Mouse (Mus musculus) left cerebral cortex, adult 2 months (tissue): ENCODE measurements around the gene Actr10. TPM values are rescaled to one million over a fixed set of nuclear protein-coding genes. Genes with fewer than 3 reads are reported as not detected.

Source experiments
- DNase-seq, 2 experiments: peaks; one replicate each; pipeline ENCODE4 v3.0.0; 2021 to 2022; ENCODE audit warnings: low spot score in 2 of 2, mixed read lengths in 1 of 2; ENCODE audit errors: extremely low spot score in 1 of 2
- H3K27ac ChIP-seq: fragments of 200-600 bp; 2 replicates; pipeline ENCODE4 v1.8.1; 2022
- H3K4me3 ChIP-seq: fragments of 200-600 bp; 2 replicates; pipeline ENCODE4 v1.8.1; 2022
- CTCF ChIP-seq: fragments of 200-600 bp; IDR thresholded peaks from 2 replicates; pipeline ENCODE4 v1.8.1; 2022; ENCODE audit warnings: antibody characterized with exemption, mild to moderate bottlenecking, moderate library complexity
- intact Hi-C: fragments of 180-260 bp; cut with DNase I; formaldehyde crosslinking; loops from one replicate; pipeline ENCODE4 v1.15.1; 2025
- total RNA-seq, 2 experiments: library from RNA; stranded (reverse); gene quantifications; 2 replicates each; pipeline ENCODE4 v1.2.3; 2021

The Actr10 gene
- total RNA-seq, 2 experiments from 2014 or later: 138 to 163 TPM

- no peak overlapping the region for H3K4me3 ChIP-seq
- H3K27ac ChIP-seq: no peak overlapping the region
- intact Hi-C loops: loop anchor here (1.0 to 10.0 kb wide), 5 partner anchors 82 to 676 kb away; partner anchors contain the start of gene Pygl
- peak; percentile 95 for TF ChIP-seq CTCF
- peak; percentile 75 to 84 for DNase-seq
Measured at GRCm38 (mm10) chr12:70911029-70911428, 26.6 kb upstream of the Actr10 start.

DNA sequence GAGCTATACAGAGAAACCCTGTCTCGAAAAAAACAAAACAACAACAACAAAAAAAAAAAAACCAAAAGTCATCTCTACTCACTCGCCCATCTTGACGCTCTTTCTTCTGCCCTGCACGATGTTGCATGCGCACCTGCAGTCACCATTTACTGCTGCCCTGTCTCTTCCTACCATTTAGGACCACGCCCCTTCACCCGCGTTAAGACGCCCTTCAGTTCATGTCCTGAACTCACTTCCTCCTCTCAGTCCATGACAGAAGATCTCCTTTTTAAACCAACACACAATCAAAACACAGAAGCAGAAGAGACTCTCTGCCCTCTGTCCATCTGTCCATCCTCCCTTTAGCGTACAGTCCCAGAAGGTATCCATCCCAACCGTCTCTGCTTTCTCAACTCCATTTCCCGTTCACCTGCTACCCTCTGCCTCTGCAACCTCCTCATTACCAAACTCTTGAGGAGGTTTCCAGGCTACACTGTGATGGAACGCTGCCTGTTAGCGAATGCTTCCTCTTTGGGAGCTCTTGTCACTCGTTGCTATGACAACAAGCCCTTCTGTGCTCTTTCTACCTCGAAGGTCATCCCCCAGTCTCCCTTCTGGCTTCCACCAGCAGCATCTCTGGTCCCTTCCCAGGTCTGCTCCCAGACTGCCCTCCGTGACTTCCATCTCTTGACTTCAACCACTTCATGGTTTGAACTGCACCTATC is 25.8 kb upstream of the Actr10 start:
- no peak overlapping the region for H3K4me3 ChIP-seq

DNA sequence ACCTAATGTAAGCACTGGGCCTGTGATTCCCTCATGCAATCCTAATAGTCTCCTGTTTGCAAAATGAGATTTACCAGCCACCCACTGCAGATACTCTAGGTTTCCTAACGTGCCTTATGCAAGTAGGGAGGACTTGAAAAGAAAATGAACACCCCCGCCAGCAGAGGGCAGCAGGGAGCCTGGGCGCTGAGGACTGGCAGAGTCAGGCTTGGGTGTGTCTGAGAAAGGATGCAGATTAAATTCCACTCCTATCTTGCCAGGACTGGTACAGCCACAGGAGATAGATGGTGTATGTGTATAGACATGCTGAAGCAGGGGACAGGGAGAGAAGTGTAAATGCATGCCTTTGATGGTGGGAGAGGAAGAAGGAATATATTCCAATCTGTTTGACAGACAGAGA is 24.2 kb upstream of the Actr10 start:
- no peak overlapping the region for H3K4me3 ChIP-seq
- H3K27ac ChIP-seq: no peak overlapping the region
- intact Hi-C loops: loop anchor here (5.0 to 10.0 kb wide), 3 partner anchors 211 to 679 kb away; partner anchors contain the start of gene Pygl
- peak; percentile 52 to 70 for DNase-seq
- TF ChIP-seq CTCF: peak; percentile 76

More for the DNA sequence above, 25.8 kb upstream of the Actr10 start:
- intact Hi-C loops: loop anchor here (1.0 to 10.0 kb wide), 5 partner anchors 83 to 677 kb away; partner anchors contain the start of gene Pygl
- no peak for DNase-seq
- H3K27ac ChIP-seq: no peak overlapping the region
- no peak for TF ChIP-seq CTCF

DNA sequence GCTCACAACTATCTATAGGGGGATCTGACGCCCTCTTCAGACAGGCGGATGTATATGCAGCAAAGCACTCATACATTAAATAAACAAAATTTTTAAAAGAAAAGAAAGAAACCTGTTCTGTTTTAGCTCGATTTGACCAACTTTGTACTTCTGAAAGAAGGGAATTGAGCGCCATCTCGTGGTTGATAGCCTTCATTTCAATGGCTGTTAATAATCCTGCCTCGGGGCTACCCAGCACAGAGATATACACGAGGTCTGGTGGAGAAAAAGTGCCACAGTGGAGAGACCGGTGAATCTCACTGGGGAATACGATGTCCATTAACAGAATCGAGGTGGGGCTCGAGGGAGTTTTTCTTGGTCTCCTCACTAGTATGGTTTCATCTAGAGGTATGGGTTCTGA is 23.3 kb upstream of the Actr10 start:
- no peak overlapping the region for H3K4me3 ChIP-seq
- H3K27ac ChIP-seq: no peak overlapping the region
- intact Hi-C loops: loop anchor here (5.0 to 10.0 kb wide), 3 partner anchors 212 to 680 kb away; partner anchors contain the start of gene Pygl
- DNase-seq: peak; percentile 36 to 46
- peak; percentile 67 for TF ChIP-seq CTCF

- TF ChIP-seq CTCF: no peak
- H3K4me3 ChIP-seq: no peak overlapping the region
- H3K27ac ChIP-seq: no peak overlapping the region
- intact Hi-C loops: no loop called here
- no peak for DNase-seq
Measured at GRCm38 (mm10) chr12:70929781-70930180, 7.9 kb upstream of the Actr10 start.

DNA sequence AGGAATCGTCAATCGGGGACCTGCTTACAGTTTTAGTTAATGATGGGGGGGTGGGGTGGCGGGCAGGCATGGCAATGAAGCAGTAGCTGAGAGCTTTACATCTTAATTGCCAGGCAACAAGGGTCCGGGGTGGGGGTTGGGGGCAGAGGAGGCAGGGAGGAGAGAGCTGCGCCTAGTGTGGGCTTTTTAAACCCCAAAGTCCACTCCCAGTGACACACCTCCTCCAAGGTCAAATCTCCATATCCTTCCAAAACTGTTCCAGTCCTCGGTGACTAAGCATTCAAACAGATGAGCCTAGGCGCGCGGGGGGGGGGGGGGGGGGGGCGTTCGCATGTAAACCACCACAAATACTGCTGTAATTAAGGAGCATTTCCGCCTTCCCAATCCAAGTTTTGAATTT is 507 bp upstream of the Actr10 start:
- intact Hi-C loops: no loop called here
- no peak for TF ChIP-seq CTCF
- H3K4me3 ChIP-seq: peak overlapping the region; percentile 71
- DNase-seq: peak in 1 of 2 experiments; percentile 20
- H3K27ac ChIP-seq: peak overlapping the region; percentile 93

GRCm38 (mm10) chr12:70940806-70941205 is 3.1 kb downstream of the Actr10 start:
- intact Hi-C loops: no loop called here
- no peak for TF ChIP-seq CTCF
- DNase-seq: no peak
- Histone ChIP-seq H3K27ac (no peak overlapping the region), H3K4me3 (no peak overlapping the region)

DNA sequence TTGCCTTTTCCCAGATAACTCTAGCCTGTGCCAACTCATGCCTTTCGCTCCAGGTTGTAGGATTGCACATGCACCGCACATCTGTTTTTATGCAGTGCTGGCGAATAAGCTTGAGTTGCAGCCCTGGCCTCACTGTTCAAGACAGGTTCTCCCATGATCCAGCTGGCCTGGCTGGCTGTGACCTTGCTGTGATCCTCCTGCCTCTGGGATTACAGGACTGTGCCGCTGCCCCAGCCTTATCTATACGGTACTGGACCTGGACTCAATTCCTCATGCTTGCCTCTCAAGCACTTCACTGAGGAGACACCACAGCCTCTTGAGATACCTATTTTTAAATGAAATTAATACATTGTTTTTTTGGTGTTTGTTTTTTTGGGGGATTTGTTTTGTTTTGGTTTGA is 6.5 kb downstream of the Actr10 start:
- no peak overlapping the region for H3K4me3 ChIP-seq
- no peak for TF ChIP-seq CTCF
- intact Hi-C loops: no loop called here
- no peak for DNase-seq
- H3K27ac ChIP-seq: no peak overlapping the region

- no peak overlapping the region for H3K4me3 ChIP-seq
- DNase-seq: no peak
- H3K27ac ChIP-seq: no peak overlapping the region
- no peak for TF ChIP-seq CTCF
- intact Hi-C loops: no loop called here
Measured at GRCm38 (mm10) chr12:70946585-70947256, 9.1 kb downstream of the Actr10 start.

GRCm38 (mm10) chr12:70958640-70959039 is 21.0 kb downstream of the Actr10 start:
- Histone ChIP-seq H3K4me3 (no peak overlapping the region), H3K27ac (no peak overlapping the region)
- no peak for TF ChIP-seq CTCF
- no peak for DNase-seq
- intact Hi-C loops: no loop called here

GRCm38 (mm10) chr12:70967581-70967980 is 29.9 kb downstream of the Actr10 start:
- peak overlapping the region; percentile 98 for H3K27ac ChIP-seq
- DNase-seq: no peak
- no peak for TF ChIP-seq CTCF
- intact Hi-C loops: no loop called here
- H3K4me3 ChIP-seq: peak overlapping the region; percentile 81

DNA sequence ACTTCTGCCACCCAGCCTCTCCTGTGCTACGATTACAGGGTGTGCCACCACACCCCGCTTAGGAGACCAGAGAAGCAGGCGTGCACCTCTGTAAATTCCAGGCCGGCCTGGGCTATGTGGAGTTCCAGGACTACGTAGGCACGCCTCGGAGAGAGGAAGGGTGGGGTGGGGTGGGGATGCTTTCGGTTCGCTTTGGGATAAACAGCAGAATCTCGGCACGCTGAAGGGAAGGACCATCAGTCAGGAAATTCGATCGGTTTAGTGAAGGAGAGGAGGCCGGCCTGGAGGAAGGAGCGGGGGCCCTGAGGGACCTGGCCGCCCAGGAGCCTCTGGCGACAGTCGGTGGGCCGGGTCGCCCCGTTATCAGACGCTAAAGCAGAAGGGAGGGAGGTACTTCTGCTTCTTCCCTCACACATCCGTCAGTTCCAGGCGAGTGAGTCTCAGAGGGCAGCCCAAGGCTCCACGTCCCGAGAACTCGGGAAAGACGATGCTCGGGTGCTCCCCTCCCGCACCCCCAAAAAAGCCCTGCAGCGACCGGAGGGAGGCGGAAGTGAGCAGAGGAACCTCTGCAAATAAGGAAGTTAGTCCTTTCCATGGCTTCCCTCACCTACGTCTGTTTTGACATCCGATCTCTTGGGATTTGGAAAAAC is 30.6 kb downstream of the Actr10 start:
- Histone ChIP-seq H3K27ac (peak overlapping the region; percentile 98), H3K4me3 (peak overlapping the region; percentile 81)
- TF ChIP-seq CTCF: peak; percentile 76
- intact Hi-C loops: loop anchor here (2.0 kb wide), 1 partner anchor 83 kb away; no protein-coding TSS in a partner anchor
- peak; percentile 74 to 77 for DNase-seq
